Mouse (Mus musculus): Measurements from ENCODE around the gene Tob2. TPM values are rescaled to one million over a fixed set of nuclear protein-coding genes. Genes with fewer than 3 reads are reported as not detected.

Gene Tob2
- 17.5 and 17.8 TPM in 2 replicates for polyA plus RNA-seq (2015; fragmentation: Nextera tagmentation; extraction: Ambion mirVana)

DNA sequence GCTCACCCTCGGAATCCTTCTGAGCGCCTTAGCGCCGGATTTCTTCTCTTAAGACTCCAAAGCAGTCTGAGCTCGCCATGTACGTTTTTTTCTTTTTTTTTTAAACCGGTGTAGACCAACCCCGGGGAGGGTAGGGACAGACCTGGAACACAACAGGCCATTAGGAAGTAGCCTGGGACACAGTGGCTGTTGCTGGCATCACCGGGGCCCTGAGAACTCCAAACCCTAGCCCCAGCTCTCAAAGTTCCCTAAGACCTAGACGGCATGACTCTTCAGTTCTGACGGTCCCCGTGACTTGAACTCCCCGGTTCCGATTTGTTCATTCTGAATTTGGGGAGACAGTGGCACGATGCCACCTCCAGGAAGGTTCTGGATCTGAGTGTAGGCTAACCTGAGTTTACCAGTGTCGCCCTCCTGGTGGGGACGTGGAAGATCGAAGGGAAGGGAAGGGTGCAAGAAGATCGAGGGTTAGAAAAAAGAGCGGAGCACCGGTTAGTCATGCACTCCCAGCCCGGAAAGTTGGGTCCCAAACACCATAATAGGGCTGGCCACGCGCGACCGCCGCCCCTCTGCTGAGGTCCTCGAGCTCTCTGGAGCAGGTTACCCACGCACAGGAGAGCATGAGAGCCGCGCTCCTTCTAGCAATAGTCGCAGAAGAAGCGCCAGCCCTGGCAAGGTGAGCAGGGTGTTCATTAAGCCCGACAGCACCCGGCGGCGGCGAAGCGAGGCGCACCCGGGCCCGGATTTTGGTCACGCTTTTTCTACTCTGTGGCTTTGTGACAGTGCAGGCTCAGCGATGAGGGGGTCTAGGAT is at the start of gene Tob2:
Gene Tob2 (minus strand): TSS at position 280 of the 813 bp plus-strand sequence.
- H3K27ac ChIP-seq (ENCODE audit: low read length), result peak within 1 kb of the TSS; percentile 99
- H3K9ac ChIP-seq (ENCODE audit: low read length), result peak within 1 kb of the TSS; percentile 98
- peaks cover 13% of the 10 kb centered on the region for H3K4me1 ChIP-seq (ENCODE audit: control insufficient read depth, insufficient read depth, low read length)
- H3K27me3 ChIP-seq (ENCODE audit: control insufficient read depth, insufficient read depth, low read length), result no peaks in the 10 kb centered on the region
- peak; percentile 2; the same call in 1 of the 2 replicates for ATAC-seq (replicated peaks; ENCODE audit: extremely low read depth, insufficient read depth, low FRiP score)
- WGBS, result under 1% methylated on average over 44 of the region's 44 CpGs
- no peaks in the 10 kb centered on the region for H3K9me3 ChIP-seq (replicated peaks; ENCODE audit: control insufficient read depth, low read length)
- H3K36me3 ChIP-seq (ENCODE audit: control insufficient read depth, insufficient read depth), result no peaks in the 10 kb centered on the region
- peak within 1 kb of the TSS; percentile 96 for H3K4me3 ChIP-seq (ENCODE audit: low read length)
- H3K4me2 ChIP-seq (ENCODE audit: low read depth, low read length), result peak within 1 kb of the TSS; percentile 89

DNA sequence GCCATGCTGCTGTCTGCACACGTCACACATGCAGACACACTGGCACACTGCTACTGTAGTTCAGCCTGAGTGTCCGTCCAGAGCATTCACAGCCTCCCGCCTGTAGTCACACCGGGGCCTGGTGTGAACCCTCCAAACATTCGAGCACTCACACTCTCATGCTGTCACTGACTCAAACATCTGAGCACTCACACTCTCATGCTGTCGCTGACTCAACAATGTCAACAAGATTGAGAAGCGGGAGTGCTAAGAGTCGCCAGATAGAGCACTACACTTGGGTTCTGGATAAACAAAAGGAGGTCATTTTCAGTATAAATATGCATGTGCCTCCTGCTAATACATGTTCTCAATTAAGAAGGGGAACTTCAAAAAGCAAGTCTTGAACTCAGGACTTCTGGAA is 49.4 kb upstream of the Tob2 start:
- whole genome bisulfite sequencing, result 83% methylated on average over 8 of the region's 8 CpGs
- no peak for ATAC-seq (replicated peaks; ENCODE audit: extremely low read depth, insufficient read depth, low FRiP score)
- H3K36me3 ChIP-seq (ENCODE audit: control insufficient read depth, insufficient read depth), result peaks cover 83% of the 10 kb centered on the region

DNA sequence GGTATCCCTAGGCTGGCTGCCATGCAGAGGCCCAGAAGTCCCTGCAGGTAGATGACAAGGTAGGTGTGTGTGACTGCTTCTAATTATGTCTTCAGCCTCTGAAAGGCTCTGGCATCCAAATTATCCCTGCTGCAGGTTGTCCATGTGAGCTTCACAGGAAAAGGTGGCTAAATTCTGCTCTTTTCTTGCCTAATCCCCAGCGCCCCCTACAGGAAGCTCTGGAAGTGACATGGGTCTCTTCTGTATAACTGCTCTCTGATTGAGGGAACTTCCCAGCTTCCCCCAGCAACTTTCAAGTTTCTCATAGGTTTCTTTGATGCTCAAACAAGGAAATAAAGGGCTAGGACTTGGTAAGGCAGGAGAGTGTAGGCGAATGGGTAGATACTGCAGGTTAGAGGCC is 46.3 kb upstream of the Tob2 start:
- 43% methylated on average over 2 of the region's 2 CpGs for whole genome bisulfite sequencing
- Histone ChIP-seq H3K36me3 (ENCODE audit: control insufficient read depth, insufficient read depth) (peaks cover 76% of the 10 kb centered on the region), H3K9ac (ENCODE audit: low read length) (no peak overlapping the region), H3K27ac (ENCODE audit: low read length) (no peak overlapping the region), H3K4me2 (ENCODE audit: low read depth, low read length) (no peak overlapping the region), H3K4me3 (ENCODE audit: low read length) (no peak overlapping the region), H3K4me1 (ENCODE audit: control insufficient read depth, insufficient read depth, low read length) (no peaks in the 10 kb centered on the region), H3K9me3 (replicated peaks; ENCODE audit: control insufficient read depth, low read length) (no peaks in the 10 kb centered on the region), H3K27me3 (ENCODE audit: control insufficient read depth, insufficient read depth, low read length) (no peaks in the 10 kb centered on the region)
- ATAC-seq (replicated peaks; ENCODE audit: extremely low read depth, insufficient read depth, low FRiP score), result no peak

More for the DNA sequence above, 49.4 kb upstream of the Tob2 start:
- Histone ChIP-seq H3K9ac (ENCODE audit: low read length) (no peak overlapping the region), H3K27me3 (ENCODE audit: control insufficient read depth, insufficient read depth, low read length) (no peaks in the 10 kb centered on the region), H3K4me2 (ENCODE audit: low read depth, low read length) (no peak overlapping the region), H3K4me1 (ENCODE audit: control insufficient read depth, insufficient read depth, low read length) (no peaks in the 10 kb centered on the region), H3K4me3 (ENCODE audit: low read length) (no peak overlapping the region), H3K27ac (ENCODE audit: low read length) (no peak overlapping the region), H3K9me3 (replicated peaks; ENCODE audit: control insufficient read depth, low read length) (no peaks in the 10 kb centered on the region)

DNA sequence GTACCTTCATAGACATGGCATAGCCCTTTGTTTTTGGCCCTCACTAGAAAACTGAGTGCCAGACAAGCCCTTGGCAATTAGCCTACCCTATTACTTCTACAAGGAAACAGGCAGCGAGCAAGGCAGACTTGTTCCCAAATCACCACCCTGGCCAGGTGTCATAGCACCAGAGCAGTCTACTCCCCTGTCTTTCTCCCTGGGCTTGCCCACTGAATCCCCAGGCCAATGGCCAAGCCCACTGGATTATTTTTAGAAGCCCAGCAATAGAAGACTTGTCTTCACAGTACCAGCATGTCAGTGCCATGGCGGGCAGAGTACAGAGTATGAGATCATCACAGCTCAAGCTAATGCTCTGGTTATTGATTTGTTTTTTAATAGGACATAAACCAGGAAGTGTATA is 40.2 kb upstream of the Tob2 start:
- no peak overlapping the region for H3K9ac ChIP-seq (ENCODE audit: low read length)
- peak overlapping the region; percentile 50; the same call in 1 of the 2 replicates for H3K27ac ChIP-seq (ENCODE audit: low read length)
- H3K4me1 ChIP-seq (ENCODE audit: control insufficient read depth, insufficient read depth, low read length), result peaks cover 12% of the 10 kb centered on the region
- no peaks in the 10 kb centered on the region for H3K27me3 ChIP-seq (ENCODE audit: control insufficient read depth, insufficient read depth, low read length)
- peaks cover 50% of the 10 kb centered on the region for H3K36me3 ChIP-seq (ENCODE audit: control insufficient read depth, insufficient read depth)
- H3K4me2 ChIP-seq (ENCODE audit: low read depth, low read length), result no peak overlapping the region
- H3K9me3 ChIP-seq (replicated peaks; ENCODE audit: control insufficient read depth, low read length), result no peaks in the 10 kb centered on the region
- no peak overlapping the region for H3K4me3 ChIP-seq (ENCODE audit: low read length)
- no peak; the same call in 1 of the 2 replicates for ATAC-seq (replicated peaks; ENCODE audit: extremely low read depth, insufficient read depth, low FRiP score)
- 48% methylated on average over 2 of the region's 2 CpGs for WGBS

DNA sequence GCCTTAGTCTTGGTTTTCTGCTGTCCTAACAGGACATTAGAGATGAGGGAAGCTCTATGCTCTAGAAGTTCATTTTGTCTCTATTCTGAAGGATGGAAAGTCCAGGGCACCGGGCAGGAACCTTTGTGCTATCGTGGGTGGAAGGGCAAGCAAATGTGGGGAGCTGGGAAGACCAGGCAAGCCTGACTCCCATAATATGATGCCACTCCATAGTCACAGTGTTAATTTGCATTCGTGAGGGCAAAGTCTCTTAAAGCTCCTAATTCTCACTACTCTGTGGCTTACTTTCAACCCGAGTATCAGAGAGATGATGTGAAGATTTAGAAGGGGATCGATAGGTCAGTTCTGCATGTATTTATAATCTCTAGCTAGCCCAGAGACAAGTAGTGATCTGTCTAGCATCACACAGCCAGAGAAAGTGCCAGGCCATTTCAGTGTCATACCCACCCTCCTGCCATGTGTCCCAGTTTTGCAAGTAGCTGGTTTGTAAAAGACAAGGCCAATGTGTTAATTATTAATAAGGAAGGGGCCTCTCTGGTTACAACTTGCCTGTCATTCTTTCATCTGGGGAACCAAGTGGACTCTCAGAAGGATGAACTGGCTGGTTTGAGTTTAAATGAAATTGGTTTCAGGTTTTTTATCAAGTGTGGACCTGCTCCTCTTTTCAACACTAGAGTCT is 39.1 kb upstream of the Tob2 start:
- no peak overlapping the region; the same call in 1 of the 2 replicates for H3K27ac ChIP-seq (ENCODE audit: low read length)
- no peak for ATAC-seq (replicated peaks; ENCODE audit: extremely low read depth, insufficient read depth, low FRiP score)
- H3K9ac ChIP-seq (ENCODE audit: low read length), result no peak overlapping the region
- H3K4me2 ChIP-seq (ENCODE audit: low read depth, low read length), result no peak overlapping the region
- no peaks in the 10 kb centered on the region for H3K9me3 ChIP-seq (replicated peaks; ENCODE audit: control insufficient read depth, low read length)
- peaks cover 12% of the 10 kb centered on the region for H3K4me1 ChIP-seq (ENCODE audit: control insufficient read depth, insufficient read depth, low read length)
- H3K27me3 ChIP-seq (ENCODE audit: control insufficient read depth, insufficient read depth, low read length), result no peaks in the 10 kb centered on the region
- no peak overlapping the region for H3K4me3 ChIP-seq (ENCODE audit: low read length)
- peaks cover 53% of the 10 kb centered on the region for H3K36me3 ChIP-seq (ENCODE audit: control insufficient read depth, insufficient read depth)
- WGBS, result 91% methylated on average over 5 of the region's 5 CpGs

DNA sequence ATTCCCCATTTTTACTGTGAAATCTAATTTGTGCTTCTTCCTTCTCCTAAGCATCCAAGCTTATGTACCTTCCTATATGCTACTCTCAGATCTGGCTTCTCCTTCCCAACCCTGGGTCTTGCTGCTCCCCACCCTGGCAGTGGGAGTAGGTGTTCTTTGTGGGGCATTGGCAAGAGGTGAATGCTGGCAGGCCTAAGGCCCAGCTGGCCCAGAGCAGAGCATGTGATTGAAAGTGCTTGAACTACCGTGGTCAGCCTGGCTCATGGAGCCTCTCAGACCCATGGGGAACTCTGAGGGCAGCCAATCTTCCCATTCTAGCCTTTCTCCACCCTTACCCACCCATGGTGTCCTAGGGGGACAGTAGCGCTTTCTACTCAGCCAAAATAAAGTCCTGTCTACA is 37.8 kb upstream of the Tob2 start:
- no peak for ATAC-seq (replicated peaks; ENCODE audit: extremely low read depth, insufficient read depth, low FRiP score)
- Histone ChIP-seq H3K27me3 (ENCODE audit: control insufficient read depth, insufficient read depth, low read length) (no peaks in the 10 kb centered on the region), H3K36me3 (ENCODE audit: control insufficient read depth, insufficient read depth) (peaks cover 56% of the 10 kb centered on the region), H3K4me1 (ENCODE audit: control insufficient read depth, insufficient read depth, low read length) (peaks cover 15% of the 10 kb centered on the region), H3K9ac (ENCODE audit: low read length) (no peak overlapping the region), H3K9me3 (replicated peaks; ENCODE audit: control insufficient read depth, low read length) (no peaks in the 10 kb centered on the region), H3K4me2 (ENCODE audit: low read depth, low read length) (no peak overlapping the region), H3K4me3 (ENCODE audit: low read length) (no peak overlapping the region), H3K27ac (ENCODE audit: low read length) (no peak overlapping the region)
- WGBS, result 75% methylated on average over 2 of the region's 2 CpGs

DNA sequence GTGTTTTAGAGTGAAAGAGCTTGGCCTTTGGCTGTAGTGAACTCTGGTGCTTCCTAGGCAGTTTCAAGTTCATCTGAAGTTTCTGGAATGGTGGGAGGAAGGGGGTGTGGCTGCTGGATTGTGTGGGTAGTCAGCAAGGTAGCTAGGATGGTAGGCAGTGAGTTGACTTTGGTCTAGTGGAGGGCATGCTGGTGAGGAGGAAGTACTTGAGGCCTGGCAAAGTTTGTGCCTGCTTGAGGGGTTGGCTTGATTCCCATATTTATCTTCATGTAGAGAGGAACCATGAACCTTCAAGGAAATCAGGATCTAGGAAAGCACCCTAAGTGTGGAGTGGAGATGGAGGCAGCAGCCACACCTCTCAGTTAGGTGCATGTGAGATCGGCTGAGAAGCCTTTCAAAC is 35.4 kb upstream of the Tob2 start:
- no peak overlapping the region for H3K27ac ChIP-seq (ENCODE audit: low read length)
- 71% methylated on average over 1 of the region's 1 CpGs for WGBS
- no peak for ATAC-seq (replicated peaks; ENCODE audit: extremely low read depth, insufficient read depth, low FRiP score)

DNA sequence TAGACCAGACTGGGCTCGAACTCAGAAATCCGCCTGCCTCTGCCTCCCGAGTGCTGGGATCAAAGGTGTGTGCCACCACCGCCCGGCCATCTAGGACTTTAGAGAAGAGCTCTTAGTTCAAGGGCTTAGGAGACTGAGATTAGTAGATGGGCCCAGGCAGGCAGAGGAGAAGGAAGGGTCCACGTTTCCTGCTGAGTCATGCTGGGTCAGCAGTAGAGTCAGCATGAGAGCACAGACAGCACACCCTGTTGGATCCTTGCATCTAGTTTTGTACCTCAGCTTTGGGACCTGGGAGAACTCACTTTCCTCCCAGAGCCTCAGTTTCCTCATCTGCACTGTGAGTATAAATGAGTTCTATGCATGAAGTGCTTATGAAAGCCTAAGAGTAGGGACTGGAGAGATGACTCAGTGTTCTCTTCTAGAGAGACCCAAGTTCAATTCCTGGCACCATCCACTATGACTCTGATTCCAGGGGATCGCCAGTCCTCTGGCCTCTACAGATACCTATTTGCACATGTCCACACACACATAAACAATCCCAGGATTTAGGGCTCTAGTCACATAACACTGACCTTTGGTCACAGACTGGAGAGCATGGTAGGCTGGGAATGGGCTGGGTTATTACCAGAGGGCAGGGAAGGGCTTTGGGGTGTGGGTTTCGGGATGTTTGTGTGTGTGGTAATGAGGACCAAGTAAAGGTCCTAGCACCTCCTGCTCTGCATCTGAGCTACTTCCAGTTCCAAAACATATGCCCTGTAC is 33.4 kb upstream of the Tob2 start:
- Histone ChIP-seq H3K27me3 (ENCODE audit: control insufficient read depth, insufficient read depth, low read length) (no peaks in the 10 kb centered on the region), H3K9ac (ENCODE audit: low read length) (no peak overlapping the region), H3K4me1 (ENCODE audit: control insufficient read depth, insufficient read depth, low read length) (peaks cover 7% of the 10 kb centered on the region; the same call in 1 of the 2 replicates), H3K9me3 (replicated peaks; ENCODE audit: control insufficient read depth, low read length) (no peaks in the 10 kb centered on the region), H3K4me3 (ENCODE audit: low read length) (no peak overlapping the region), H3K36me3 (ENCODE audit: control insufficient read depth, insufficient read depth) (peaks cover 58% of the 10 kb centered on the region), H3K27ac (ENCODE audit: low read length) (no peak overlapping the region), H3K4me2 (ENCODE audit: low read depth, low read length) (no peak overlapping the region)
- ATAC-seq (replicated peaks; ENCODE audit: extremely low read depth, insufficient read depth, low FRiP score), result no peak
- 90% methylated on average over 8 of the region's 8 CpGs for WGBS

More for the DNA sequence above, 35.4 kb upstream of the Tob2 start:
- no peaks in the 10 kb centered on the region for H3K27me3 ChIP-seq (ENCODE audit: control insufficient read depth, insufficient read depth, low read length)
- H3K4me3 ChIP-seq (ENCODE audit: low read length), result no peak overlapping the region
- H3K4me1 ChIP-seq (ENCODE audit: control insufficient read depth, insufficient read depth, low read length), result peaks cover 11% of the 10 kb centered on the region
- H3K4me2 ChIP-seq (ENCODE audit: low read depth, low read length), result no peak overlapping the region
- no peaks in the 10 kb centered on the region for H3K9me3 ChIP-seq (replicated peaks; ENCODE audit: control insufficient read depth, low read length)
- H3K9ac ChIP-seq (ENCODE audit: low read length), result no peak overlapping the region
- H3K36me3 ChIP-seq (ENCODE audit: control insufficient read depth, insufficient read depth), result peaks cover 59% of the 10 kb centered on the region
